Mouse (Mus musculus) neural tube, embryonic 14.5 days (tissue): ENCODE data around the gene Nt5dc3. TPM values are rescaled to one million over a fixed set of nuclear protein-coding genes. Genes with fewer than 3 reads are reported as not detected.

Experiments used
- ATAC-seq: fragments of 200-750 bp; cut with Nextera tagmentation; 2 replicates; pipeline ENCODE4 v1.8.0; 2017; ENCODE audit warnings: low read depth, mild to moderate bottlenecking, moderate TSS enrichment, moderate library complexity
- H3K27ac ChIP-seq: fragments of 300-500 bp; sonication (generic); 2 replicates; pipeline ENCODE4 v1.5.1; 2014; ENCODE audit warnings: low read depth, mild to moderate bottlenecking, control low read depth, low read length, moderate library complexity, mixed read lengths
- H3K27me3 ChIP-seq: fragments of 300-500 bp; sonication (generic); 2 replicates; pipeline ENCODE4 v1.6.1; 2014; ENCODE audit warnings: low read length; ENCODE audit not compliant: control insufficient read depth, insufficient read depth
- H3K36me3 ChIP-seq: fragments of 300-500 bp; sonication (generic); 2 replicates; pipeline ENCODE4 v1.6.1; 2014; ENCODE audit warnings: low read length, mixed read lengths; ENCODE audit not compliant: control insufficient read depth, insufficient read depth
- H3K4me1 ChIP-seq: fragments of 300-500 bp; sonication (generic); 2 replicates; pipeline ENCODE4 v1.6.1; 2014; ENCODE audit warnings: low read length; ENCODE audit not compliant: control insufficient read depth, insufficient read depth
- H3K4me2 ChIP-seq: fragments of 300-500 bp; sonication (generic); 2 replicates; pipeline ENCODE4 v1.6.1; 2014; ENCODE audit warnings: mild to moderate bottlenecking, low read depth, low read length, control low read depth
- H3K4me3 ChIP-seq: fragments of 300-500 bp; sonication (generic); 2 replicates; pipeline ENCODE4 v1.5.1; 2014; ENCODE audit warnings: low read depth, low read length, control low read depth, mixed read lengths
- H3K9ac ChIP-seq: fragments of 300-500 bp; sonication (generic); replicated peaks from 2 replicates; pipeline ENCODE4 v1.6.1; 2014; ENCODE audit warnings: low read depth, mild to moderate bottlenecking, control low read depth, low read length, mixed read lengths
- H3K9me3 ChIP-seq: fragments of 300-500 bp; sonication (generic); 2 replicates; pipeline ENCODE4 v1.6.1; 2016; ENCODE audit warnings: low read length; ENCODE audit not compliant: control insufficient read depth
- WGBS: fragments of 180-500 bp; shearing (Covaris S2); extraction: QIAGEN DNeasy Blood & Tissue Kit; methylation state at CpG from one replicate; pipeline ENCODE4 v1.1.7; 2014; 5-methylcytosine and 5-hydroxymethylcytosine counted together
- polyA plus RNA-seq: library from polyadenylated mRNA; unstranded; fragments of >200 nt; fragmentation: Nextera tagmentation; extraction: Ambion mirVana; gene quantifications from 2 replicates; pipeline ENCODE4 v1.2.1, GENCODE M21; 2014

The Nt5dc3 gene
- polyA plus RNA-seq, 1 experiment from 2014 or later, result 14.9 TPM

- ATAC-seq, result no peak
- Histone ChIP-seq H3K9me3 (no peaks in the 10 kb centered on the region), H3K4me1 (no peaks in the 10 kb centered on the region)
Observed at GRCm38 (mm10) chr10:86784126-86784675, 5.4 kb downstream of the Nt5dc3 start.

GRCm38 (mm10) chr10:86785396-86785795, 6.6 kb downstream of the Nt5dc3 start:
- Histone ChIP-seq H3K27ac (no peak overlapping the region), H3K27me3 (no peaks in the 10 kb centered on the region), H3K9me3 (no peaks in the 10 kb centered on the region), H3K36me3 (no peaks in the 10 kb centered on the region), H3K4me3 (no peak overlapping the region), H3K4me1 (no peaks in the 10 kb centered on the region), H3K9ac (no peak overlapping the region), H3K4me2 (no peak overlapping the region)
- WGBS, result 72% methylated on average over 2 of the region's 2 CpGs
- no peak for ATAC-seq

More at GRCm38 (mm10) chr10:86784126-86784675, 5.4 kb downstream of the Nt5dc3 start:
- Histone ChIP-seq H3K4me2 (no peak overlapping the region), H3K9ac (no peak overlapping the region), H3K4me3 (no peak overlapping the region), H3K36me3 (no peaks in the 10 kb centered on the region), H3K27me3 (peaks cover 4% of the 10 kb centered on the region; the same call in 1 of the 2 replicates), H3K27ac (no peak overlapping the region)
- 85% methylated on average over 5 of the region's 5 CpGs for WGBS

DNA sequence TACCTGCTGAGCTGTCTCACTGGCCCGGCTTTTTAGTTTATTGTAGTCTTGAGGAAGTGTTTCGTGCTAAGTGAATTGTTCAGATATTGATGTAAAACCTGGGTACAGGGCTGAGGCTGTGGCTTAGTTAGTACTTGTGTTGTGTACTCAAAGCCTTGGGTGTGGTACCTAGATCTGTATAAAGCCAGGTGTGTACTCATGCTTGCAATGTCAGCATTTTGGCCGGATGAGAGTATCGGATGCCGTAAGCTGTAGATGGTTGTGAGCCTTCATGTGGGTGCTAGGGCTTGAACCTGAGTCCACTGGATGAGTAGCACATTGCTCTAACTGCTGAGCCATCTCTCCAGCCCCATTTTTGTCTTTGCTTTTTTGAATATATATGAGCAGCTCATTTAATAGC, 7.3 kb downstream of the Nt5dc3 start:
- Histone ChIP-seq H3K4me2 (no peak overlapping the region), H3K9me3 (no peaks in the 10 kb centered on the region), H3K27me3 (no peaks in the 10 kb centered on the region), H3K4me3 (no peak overlapping the region), H3K36me3 (no peaks in the 10 kb centered on the region), H3K9ac (no peak overlapping the region), H3K4me1 (no peaks in the 10 kb centered on the region), H3K27ac (no peak overlapping the region)
- ATAC-seq, result no peak
- WGBS, result 95% methylated on average over 5 of the region's 5 CpGs

DNA sequence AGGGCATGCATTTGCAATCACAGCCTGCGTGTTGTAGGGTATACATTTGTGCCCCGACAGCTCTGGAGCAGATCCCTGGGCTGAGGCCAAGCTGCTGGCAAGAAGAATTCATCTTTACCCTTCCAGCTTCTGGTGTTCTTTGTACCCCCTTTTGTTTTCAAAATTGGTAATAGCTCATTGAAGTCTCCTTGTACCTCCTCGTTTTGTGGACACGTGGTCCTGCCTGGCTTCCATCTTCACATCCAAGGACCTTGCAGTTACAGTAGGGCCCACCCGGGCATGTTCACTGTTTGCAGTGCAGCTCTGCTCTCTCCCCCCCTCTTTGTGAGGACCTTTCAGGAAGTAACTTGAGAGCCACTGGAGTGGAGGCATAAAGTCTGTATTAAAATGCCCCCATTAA, 9.4 kb downstream of the Nt5dc3 start:
- no peak for ATAC-seq

DNA sequence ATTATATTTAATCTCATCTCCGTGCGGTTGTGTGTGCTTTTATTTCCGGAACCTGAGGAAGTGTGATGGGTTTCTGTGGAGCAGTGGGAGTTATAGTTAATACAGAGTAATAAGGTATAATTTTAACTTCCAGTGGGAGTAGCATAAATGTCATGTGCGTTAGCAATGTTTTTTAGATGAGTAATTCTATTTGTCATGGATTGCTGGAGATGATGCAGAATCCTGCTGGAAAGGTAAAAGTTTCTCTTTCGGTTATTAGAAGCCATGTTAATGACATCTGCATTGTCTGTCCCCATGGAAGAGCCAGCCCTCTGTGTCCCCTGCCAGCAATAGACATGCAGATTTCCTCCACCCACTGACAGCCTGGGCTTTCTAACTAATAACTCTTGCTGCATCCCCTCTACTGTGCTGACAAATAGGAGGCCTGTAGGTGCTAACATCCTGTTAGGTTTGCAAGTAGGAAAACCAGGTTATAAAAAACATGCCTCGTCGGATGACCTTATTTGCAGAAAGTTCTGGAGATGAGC, 10.4 kb downstream of the Nt5dc3 start:
- no peak for ATAC-seq
- Histone ChIP-seq H3K4me1 (no peaks in the 10 kb centered on the region), H3K36me3 (no peaks in the 10 kb centered on the region), H3K9me3 (no peaks in the 10 kb centered on the region), H3K4me3 (no peak overlapping the region), H3K9ac (no peak overlapping the region), H3K27ac (no peak overlapping the region), H3K27me3 (no peaks in the 10 kb centered on the region), H3K4me2 (no peak overlapping the region)
- WGBS, result 64% methylated on average over 7 of the region's 7 CpGs

More for the DNA sequence above, 9.4 kb downstream of the Nt5dc3 start:
- no peak overlapping the region for H3K27ac ChIP-seq
- H3K4me1 ChIP-seq, result no peaks in the 10 kb centered on the region
- no peaks in the 10 kb centered on the region for H3K36me3 ChIP-seq
- no peak overlapping the region for H3K9ac ChIP-seq
- no peaks in the 10 kb centered on the region for H3K9me3 ChIP-seq
- WGBS, result 47% methylated on average over 5 of the region's 5 CpGs
- H3K4me2 ChIP-seq, result no peak overlapping the region
- H3K4me3 ChIP-seq, result no peak overlapping the region
- H3K27me3 ChIP-seq, result no peaks in the 10 kb centered on the region

DNA sequence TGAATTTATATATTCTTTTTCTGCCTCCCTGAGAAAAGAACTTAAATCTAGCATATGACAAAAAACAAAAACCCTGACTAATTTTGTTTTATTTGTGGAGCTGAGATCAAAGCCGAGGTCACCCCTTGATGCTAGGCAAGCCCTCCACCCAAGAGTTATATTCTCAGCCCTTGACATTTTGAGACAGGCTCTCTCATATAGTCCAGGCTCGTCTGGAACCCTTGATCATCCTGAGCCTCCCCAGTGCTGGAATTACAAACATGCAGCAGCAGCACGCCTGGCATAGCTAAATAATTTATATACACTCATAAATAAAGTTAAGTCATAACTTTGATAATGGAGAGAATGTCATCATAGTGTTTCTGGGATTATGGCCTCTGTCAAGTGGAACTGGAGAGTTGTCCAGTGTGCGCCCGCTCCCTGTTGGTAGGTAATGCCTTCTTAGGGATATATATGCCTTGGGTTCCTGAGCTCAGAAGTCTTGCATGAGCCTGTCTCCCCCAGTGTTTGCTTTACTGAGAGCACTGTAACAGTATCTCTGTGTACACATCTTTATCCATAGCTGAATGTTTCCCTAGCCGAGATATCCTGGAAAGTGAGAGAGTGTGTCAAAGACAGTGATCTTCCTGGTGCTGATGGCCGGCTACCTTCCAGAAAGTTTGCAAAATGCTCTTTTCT, 12.8 kb downstream of the Nt5dc3 start:
- Histone ChIP-seq H3K4me2 (no peak overlapping the region), H3K4me1 (no peaks in the 10 kb centered on the region), H3K9me3 (no peaks in the 10 kb centered on the region), H3K36me3 (no peaks in the 10 kb centered on the region), H3K9ac (no peak overlapping the region), H3K27me3 (no peaks in the 10 kb centered on the region), H3K4me3 (no peak overlapping the region), H3K27ac (no peak overlapping the region)
- 73% methylated on average over 7 of the region's 7 CpGs for WGBS
- no peak for ATAC-seq

DNA sequence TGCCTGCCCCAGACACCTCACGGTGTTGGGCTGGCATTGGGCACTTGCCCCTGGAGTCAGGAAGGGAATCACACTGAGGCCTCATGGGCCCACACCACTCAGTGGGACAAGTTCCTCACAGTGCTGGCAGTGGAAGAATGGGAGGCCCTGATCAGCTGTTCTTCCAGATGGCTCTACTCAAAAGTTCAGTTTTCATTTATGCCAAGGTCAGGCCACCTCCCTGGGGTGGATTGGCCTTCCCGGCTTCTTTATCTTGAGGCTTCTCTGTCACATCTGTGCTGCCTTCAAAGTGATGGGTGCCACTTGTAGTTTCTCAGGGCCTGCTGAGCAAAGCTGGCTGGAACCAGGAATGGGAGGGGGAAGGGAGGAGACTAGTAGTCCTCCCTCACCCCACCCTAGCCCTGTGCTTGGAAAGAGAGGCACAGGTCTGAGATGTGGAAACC, 14.7 kb downstream of the Nt5dc3 start:
- Histone ChIP-seq H3K4me1 (no peaks in the 10 kb centered on the region), H3K27me3 (no peaks in the 10 kb centered on the region), H3K36me3 (no peaks in the 10 kb centered on the region), H3K9me3 (no peaks in the 10 kb centered on the region), H3K4me2 (no peak overlapping the region), H3K4me3 (no peak overlapping the region), H3K9ac (no peak overlapping the region), H3K27ac (no peak overlapping the region)
- 63% methylated on average over 2 of the region's 2 CpGs for WGBS
- ATAC-seq, result no peak

GRCm38 (mm10) chr10:86794196-86794595, 15.4 kb downstream of the Nt5dc3 start:
- no peak for ATAC-seq
- H3K27ac ChIP-seq, result no peak overlapping the region
- H3K4me3 ChIP-seq, result no peak overlapping the region
- H3K9ac ChIP-seq, result no peak overlapping the region
- H3K4me1 ChIP-seq, result no peaks in the 10 kb centered on the region
- H3K9me3 ChIP-seq, result no peaks in the 10 kb centered on the region
- H3K27me3 ChIP-seq, result no peaks in the 10 kb centered on the region
- 90% methylated on average over 4 of the region's 4 CpGs for WGBS
- H3K4me2 ChIP-seq, result no peak overlapping the region
- H3K36me3 ChIP-seq, result no peaks in the 10 kb centered on the region

GRCm38 (mm10) chr10:86794794-86795535, 16.2 kb downstream of the Nt5dc3 start:
- Histone ChIP-seq H3K36me3 (no peaks in the 10 kb centered on the region), H3K4me1 (no peaks in the 10 kb centered on the region), H3K4me2 (no peak overlapping the region), H3K9ac (no peak overlapping the region), H3K4me3 (no peak overlapping the region), H3K27ac (no peak overlapping the region), H3K27me3 (no peaks in the 10 kb centered on the region), H3K9me3 (no peaks in the 10 kb centered on the region)
- no peak for ATAC-seq
- 93% methylated on average over 9 of the region's 9 CpGs for WGBS
